In genomic region chr6:4503106-4503505, GRCm38 (mm10) we compare ENCODE assay signal across 9 mouse cellular contexts. TPM values are rescaled to one million over a fixed set of nuclear protein-coding genes. Genes with fewer than 3 reads are reported as not detected.
DNase-seq lines count a peak whose midpoint lies in the region; ATAC-seq and TF ChIP-seq lines count a peak whose summit lies in the region.
"Had no signal": no experiment of that assay in that cellular context is flagged by ENCODE, and none has a peak within 500 bp of the region (broad histone marks: within the 10 kb centered on the region; RNA-seq: fewer than 3 reads in every experiment).

No protein-coding gene starts in this region.

- peaks cover 11% of the 10 kb centered on the region; the same call in 1 of the 2 replicates for H3K27me3 ChIP-seq in liver, postnatal 0 days (ENCODE audit: insufficient read depth, low read length)
- H3K27me3 ChIP-seq in heart, embryonic 12.5 days (replicated peaks) = no peaks in the 10 kb centered on the region
- peaks cover 18% of the 10 kb centered on the region for H3K27me3 ChIP-seq in forebrain, embryonic 12.5 days

- no peak overlapping the region for H3K9ac ChIP-seq in liver, postnatal 0 days (replicated peaks)
- 0 out of 2 replicates have a peak overlapping the region, but pooled peaks have one; percentile 15 for H3K9ac ChIP-seq in heart, embryonic 12.5 days
- no peak overlapping the region for H3K9ac ChIP-seq in forebrain, embryonic 12.5 days

- TF ChIP-seq CTCF in liver, postnatal 0 days (IDR thresholded peaks at IDR 0.05; ENCODE audit: low read depth) = no peak

- H3K4me3 ChIP-seq in liver, postnatal 0 days (ENCODE audit: low read depth, low read length) = no peak overlapping the region
- no peak overlapping the region for H3K4me3 ChIP-seq in heart, embryonic 12.5 days
- H3K4me3 ChIP-seq in forebrain, embryonic 12.5 days (replicated peaks) = no peak overlapping the region

- H3K27ac ChIP-seq in liver, postnatal 0 days (ENCODE audit: low read depth) = no peak overlapping the region
- H3K27ac ChIP-seq in heart, embryonic 12.5 days (ENCODE audit: poor library complexity, severe bottlenecking) = peak overlapping the region; percentile 48; the same call in 1 of the 2 replicates
- no peak overlapping the region for H3K27ac ChIP-seq in forebrain, embryonic 12.5 days
- H3K27ac ChIP-seq: macrophage had no signal

- no peak for ATAC-seq in liver, postnatal 0 days
- peak; percentile 51; the same call in 1 of the 2 replicates for ATAC-seq in heart, embryonic 12.5 days (ENCODE audit: insufficient number of reproducible peaks, low FRiP score)
- ATAC-seq in forebrain, embryonic 12.5 days (ENCODE audit: low FRiP score) = no peak

- WGBS in liver, postnatal 0 days (ENCODE audit: insufficient replicate concordance) = 4% methylated on average over 1 of the region's 1 CpGs
- WGBS in heart, embryonic 12.5 days = 0% methylated on average over 1 of the region's 1 CpGs
- 0% methylated on average over 1 of the region's 1 CpGs for WGBS in forebrain, embryonic 12.5 days

- no peak overlapping the region for H3K4me2 ChIP-seq in liver, postnatal 0 days (ENCODE audit: low read depth, low read length)
- H3K4me2 ChIP-seq in heart, embryonic 12.5 days = peak overlapping the region; percentile 31; the same call in 1 of the 2 replicates
- H3K4me2 ChIP-seq in forebrain, embryonic 12.5 days = no peak overlapping the region

- TF ChIP-seq EP300 in liver, postnatal 0 days (IDR thresholded peaks at IDR 0.05; ENCODE audit: low read depth) = no peak

- H3K36me3 ChIP-seq in liver, postnatal 0 days (replicated peaks; ENCODE audit: insufficient read depth, low read length) = no peaks in the 10 kb centered on the region
- H3K36me3 ChIP-seq in heart, embryonic 12.5 days = no peaks in the 10 kb centered on the region
- H3K36me3 ChIP-seq in forebrain, embryonic 12.5 days (replicated peaks) = no peaks in the 10 kb centered on the region

- peak; percentile 21 for DNase-seq in liver
- DNase-seq in liver, postnatal 0 days = no peak
- DNase-seq in embryo, embryonic 10 days (ENCODE audit: low spot score) = peak; percentile 44
- DNase-seq in skeletal muscle tissue, adult 2 months (ENCODE audit: low read depth, low spot score) = peak; percentile 42
- DNase-seq in layer of hippocampus, adult 18-20 months (ENCODE audit: low spot score in 2 of 2) = no peak
- DNase-seq in left cerebral cortex, adult 11 months (ENCODE audit: low spot score) = no peak

- H3K4me1 ChIP-seq in liver, postnatal 0 days (ENCODE audit: insufficient read depth) = peaks cover 6% of the 10 kb centered on the region; the same call in 1 of the 2 replicates
- H3K4me1 ChIP-seq in heart, embryonic 12.5 days (replicated peaks) = peaks cover 14% of the 10 kb centered on the region; the same call in 1 of the 2 replicates
- H3K4me1 ChIP-seq in forebrain, embryonic 12.5 days = peaks cover 13% of the 10 kb centered on the region

- no peaks in the 10 kb centered on the region for H3K9me3 ChIP-seq in liver, postnatal 0 days (ENCODE audit: low read length)
- no peaks in the 10 kb centered on the region for H3K9me3 ChIP-seq in heart, embryonic 12.5 days (replicated peaks)
- H3K9me3 ChIP-seq in forebrain, embryonic 12.5 days = no peaks in the 10 kb centered on the region

RNA-seq across cellular contexts. Expression of gene Col1a2, which starts 1.5 kb away (rescaled TPM):
- 21.9 and 24.8 TPM in 2 replicates for polyA plus RNA-seq in liver, postnatal 0 days (2015; fragmentation: Nextera tagmentation; extraction: Ambion mirVana)
- 230 and 232 TPM in 2 replicates for polyA plus RNA-seq in heart, embryonic 12.5 days (2016; fragmentation: Nextera tagmentation; extraction: Ambion mirVana)
- 1 to 10 TPM; 6.1 to 7.1 TPM for total RNA-seq in layer of hippocampus, adult 18-20 months (2021)
- 146 and 193 TPM in 2 replicates for polyA plus RNA-seq in forebrain, embryonic 12.5 days (2016; fragmentation: Nextera tagmentation; extraction: Ambion mirVana)

Comparison
In these comparisons a context has a peak if more than half of its experiments do, and no peak if none do; other contexts are left out.
1. DNase-seq: peak in liver (single experiment), embryo, embryonic 10 days (single experiment) and skeletal muscle tissue, adult 2 months (single experiment); none in liver, postnatal 0 days (single experiment), layer of hippocampus, adult 18-20 months (0 of 2) and left cerebral cortex, adult 11 months (single experiment).